Mouse (Mus musculus): ENCODE measurements at regions not wholly inside any gene's neighbourhood (a gene's known extent, or its start where the extent isn't known, plus 50 kb on each side); places are given as distances from the start of the nearest gene placed in this dataset.
A peak's percentile ranks its signal among the peaks of the same experiment; 100 is the strongest.

GRCm38 (mm10) chr13:118849541-118849940, 179.9 kb downstream of the Fgf10 start:
- DNase-seq: no peak

GRCm38 (mm10) chr13:118850708-118851107, 181.1 kb downstream of the Fgf10 start:
- DNase-seq: no peak

GRCm38 (mm10) chr13:118886339-118886810, 216.8 kb downstream of the Fgf10 start:
- no peak for DNase-seq

- no peak for DNase-seq
These were observed 225.5 kb downstream of the Fgf10 start for GRCm38 (mm10) chr13:118895079-118895478.

GRCm38 (mm10) chr13:118901950-118902349, 232.4 kb downstream of the Fgf10 start:
- no peak for DNase-seq

- DNase-seq: no peak
These were observed 240.8 kb downstream of the Fgf10 start for GRCm38 (mm10) chr13:118910351-118910750.

GRCm38 (mm10) chr13:118940786-118941185, 271.2 kb downstream of the Fgf10 start:
- no peak for DNase-seq

- DNase-seq: no peak
These were observed 296.6 kb downstream of the Fgf10 start for GRCm38 (mm10) chr13:118966120-118966676.

GRCm38 (mm10) chr13:118967707-118968106, 298.1 kb downstream of the Fgf10 start:
- DNase-seq: no peak

GRCm38 (mm10) chr13:118975008-118975407, 305.4 kb downstream of the Fgf10 start:
- DNase-seq: no peak

- no peak for DNase-seq
These were observed 305.9 kb downstream of the Fgf10 start for GRCm38 (mm10) chr13:118975519-118975918.

GRCm38 (mm10) chr13:118979505-118979904, 309.9 kb downstream of the Fgf10 start:
- no peak for DNase-seq

- no peak for DNase-seq
These were observed 311.7 kb downstream of the Fgf10 start for GRCm38 (mm10) chr13:118981196-118981810.

GRCm38 (mm10) chr13:118985285-118985684, 315.7 kb downstream of the Fgf10 start:
- DNase-seq: peak in 1 of 2 experiments; percentile 1

GRCm38 (mm10) chr13:119025305-119025975, 355.8 kb downstream of the Fgf10 start:
- DNase-seq: no peak

GRCm38 (mm10) chr13:119039616-119040015, 370.0 kb downstream of the Fgf10 start:
- DNase-seq: no peak

- no peak for DNase-seq
These were observed 375.5 kb downstream of the Fgf10 start for GRCm38 (mm10) chr13:119045112-119045511.

- no peak for DNase-seq
These were observed 359.4 kb upstream of the Paip1 start for GRCm38 (mm10) chr13:119068745-119069580.

- DNase-seq: no peak
These were observed 358.8 kb upstream of the Paip1 start for GRCm38 (mm10) chr13:119069581-119069936.

GRCm38 (mm10) chr13:119079243-119079642, 349.2 kb upstream of the Paip1 start:
- DNase-seq: no peak

GRCm38 (mm10) chr13:119081691-119082090, 346.7 kb upstream of the Paip1 start:
- DNase-seq: no peak

- DNase-seq: no peak
These were observed 310.5 kb upstream of the Paip1 start for GRCm38 (mm10) chr13:119117906-119118305.

- DNase-seq: no peak
These were observed 310.0 kb upstream of the Paip1 start for GRCm38 (mm10) chr13:119118382-119118781.
